Mouse (Mus musculus) myocyte (in vitro differentiated cells): ENCODE data around the gene Fkbp11. TPM values are rescaled to one million over a fixed set of nuclear protein-coding genes. Genes with fewer than 3 reads are reported as not detected.

ENCODE experiments used
- H3K27me3 ChIP-seq: one replicate; pipeline ENCODE4 v1.6.1; 2011; ENCODE audit not compliant: control insufficient read depth, insufficient read depth, insufficient read length
- H3K36me3 ChIP-seq: one replicate; pipeline ENCODE4 v1.6.1; 2011; ENCODE audit not compliant: control insufficient read depth, insufficient read depth
- H3K4me2 ChIP-seq: one replicate; pipeline ENCODE4 v1.6.1; 2011; ENCODE audit warnings: low read depth, control low read depth
- H3K4me3 ChIP-seq: one replicate; pipeline ENCODE4 v1.5.1; 2011; ENCODE audit warnings: mild to moderate bottlenecking, control low read depth, moderate library complexity
- H3K79me2 ChIP-seq: one replicate; pipeline ENCODE4 v1.6.1; 2011; ENCODE audit not compliant: control insufficient read depth, insufficient read depth
- H3ac ChIP-seq: one replicate; pipeline ENCODE4 v1.6.1; 2011; ENCODE audit not compliant: control insufficient read depth, insufficient read length
- CEBPB ChIP-seq: IDR thresholded peaks from 2 replicates; pipeline ENCODE4 v1.6.1; 2011; ENCODE audit warnings: mild to moderate bottlenecking, moderate library complexity; ENCODE audit not compliant: poor library complexity, insufficient read depth, severe bottlenecking
- E2F4 ChIP-seq: IDR thresholded peaks from one replicate; pipeline ENCODE4 v1.6.1; 2011; ENCODE audit warnings: mild to moderate bottlenecking, control low read depth, moderate library complexity; ENCODE audit not compliant: insufficient read depth
- MAX ChIP-seq: IDR thresholded peaks from one replicate; pipeline ENCODE4 v1.6.1; 2011; ENCODE audit warnings: low read depth, mild to moderate bottlenecking, control low read depth
- MYOD1 ChIP-seq, 3 experiments: IDR thresholded peaks; one replicate each; pipeline ENCODE4 v1.6.1; 2011; ENCODE audit warnings: control low read depth in 2 of 3, low read depth in 2 of 3, mild to moderate bottlenecking in 2 of 3, moderate library complexity in 1 of 3; ENCODE audit not compliant: insufficient read length in 2 of 3, control insufficient read depth in 1 of 3
- MYOG ChIP-seq, 3 experiments: IDR thresholded peaks; one replicate each; pipeline ENCODE4 v1.6.1; 2011; ENCODE audit warnings: control low read depth in 2 of 3, low read depth in 2 of 3, mild to moderate bottlenecking in 2 of 3; ENCODE audit not compliant: insufficient read length in 2 of 3, control insufficient read depth in 1 of 3, insufficient read depth in 1 of 3
- POLR2A ChIP-seq: IDR thresholded peaks from one replicate; pipeline ENCODE4 v1.6.1; 2011; ENCODE audit warnings: low read depth, mild to moderate bottlenecking, control low read depth, moderate library complexity; ENCODE audit not compliant: insufficient read length
- POLR2AphosphoS2 ChIP-seq: IDR thresholded peaks from one replicate; pipeline ENCODE4 v1.6.1; 2011; ENCODE audit warnings: low read depth, control low read depth; ENCODE audit not compliant: insufficient read length
- REST ChIP-seq: IDR thresholded peaks from one replicate; pipeline ENCODE4 v1.6.1; 2011; ENCODE audit warnings: mild to moderate bottlenecking, control low read depth, moderate library complexity; ENCODE audit not compliant: insufficient read depth, insufficient read length
- SRF ChIP-seq: IDR thresholded peaks from one replicate; pipeline ENCODE4 v1.6.1; 2011; ENCODE audit warnings: low read depth; ENCODE audit not compliant: control insufficient read depth, insufficient read length
- TCF12 ChIP-seq: IDR thresholded peaks from one replicate; pipeline ENCODE4 v1.6.1; 2011; ENCODE audit warnings: mild to moderate bottlenecking, control low read depth; ENCODE audit not compliant: poor library complexity, insufficient read depth, severe bottlenecking
- TCF3 ChIP-seq: IDR thresholded peaks from one replicate; pipeline ENCODE4 v1.6.1; 2011; ENCODE audit warnings: low read depth, control low read depth; ENCODE audit not compliant: insufficient read length
- USF1 ChIP-seq: IDR thresholded peaks from one replicate; pipeline ENCODE4 v1.6.1; 2011; ENCODE audit warnings: low read depth, mild to moderate bottlenecking, control low read depth, moderate library complexity
- polyA plus RNA-seq: library from polyadenylated mRNA; unstranded; fragments of >200 nt; fragmentation: generic; extraction: Trizol; gene quantifications from one replicate; pipeline ENCODE4 v1.2.1, GENCODE M21; 2012; ENCODE audit warnings: missing spikeins

Gene Fkbp11
- polyA plus RNA-seq, 1 experiment: 52.9 TPM

DNA sequence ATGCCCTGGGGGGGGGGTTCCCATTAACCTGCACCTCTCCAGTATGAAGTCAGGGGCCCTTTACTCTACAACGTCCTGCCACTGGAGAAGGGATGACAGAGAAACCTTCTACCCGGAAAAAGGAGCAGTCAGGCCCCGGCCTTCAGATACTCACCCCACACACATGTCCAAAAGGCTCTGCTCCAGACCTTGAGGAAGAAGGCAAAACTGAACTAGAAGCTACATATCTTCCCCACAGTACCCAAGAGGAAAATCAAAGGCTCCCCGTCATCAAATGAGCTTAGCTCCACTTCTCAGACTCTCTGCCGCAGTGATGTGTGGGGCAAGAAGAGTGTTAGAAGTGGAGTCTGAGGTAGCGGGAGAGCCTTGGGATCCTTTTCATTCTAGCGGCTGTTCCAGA lies 1.3 kb downstream of the Fkbp11 start:
- no peaks in the 10 kb centered on the region for H3K27me3 ChIP-seq
- H3K4me2 ChIP-seq: peak overlapping the region; percentile 100
- H3K79me2 ChIP-seq: no peaks in the 10 kb centered on the region
- TF ChIP-seq USF1 (no peak), E2F4 (no peak), REST (no peak), POLR2AphosphoS2 (no peak), CEBPB (no peak), SRF (no peak), POLR2A (no peak), TCF3 (no peak), MAX (no peak), MYOD1 (IDR thresholded peaks at IDR 0.05; ENCODE audit: control insufficient read depth in 1 of 3, insufficient read length in 2 of 3, low read depth in 2 of 3) (no peak), MYOG (IDR thresholded peaks at IDR 0.05; ENCODE audit: control insufficient read depth in 1 of 3, insufficient read depth in 1 of 3, insufficient read length in 2 of 3, low read depth in 2 of 3) (no peak)
- H3K4me3 ChIP-seq: peak overlapping the region; percentile 50
- no peak overlapping the region for H3ac ChIP-seq
- H3K36me3 ChIP-seq: no peaks in the 10 kb centered on the region

DNA sequence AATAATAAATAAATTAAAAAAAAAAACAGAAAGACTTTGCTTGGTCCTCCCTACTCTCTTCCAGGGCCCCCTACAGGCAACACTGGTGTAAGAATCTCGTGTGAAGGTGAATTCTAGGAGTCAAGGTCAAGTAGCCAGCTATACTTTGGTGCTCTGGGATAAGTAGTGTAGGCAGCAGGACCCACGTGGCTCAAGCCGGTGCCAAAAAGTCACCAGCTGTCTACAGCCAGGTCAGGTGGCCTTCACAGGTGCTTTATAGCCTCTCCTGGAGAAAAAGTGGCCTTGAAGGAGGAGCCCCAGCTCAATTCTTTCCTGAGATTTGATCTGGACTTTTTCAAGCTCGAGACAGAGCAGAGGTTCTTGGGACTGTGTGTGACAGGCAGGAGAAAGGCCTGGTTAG lies 1.9 kb downstream of the Fkbp11 start:
- no peaks in the 10 kb centered on the region for H3K36me3 ChIP-seq
- H3K27me3 ChIP-seq: no peaks in the 10 kb centered on the region
- H3K79me2 ChIP-seq: no peaks in the 10 kb centered on the region
- H3K4me3 ChIP-seq: no peak overlapping the region
- H3K4me2 ChIP-seq: no peak overlapping the region
- no peak overlapping the region for H3ac ChIP-seq
- TF ChIP-seq CEBPB: no peak
- no peak for TF ChIP-seq MYOG (IDR thresholded peaks at IDR 0.05; ENCODE audit: control insufficient read depth in 1 of 3, insufficient read depth in 1 of 3, insufficient read length in 2 of 3, low read depth in 2 of 3)

DNA sequence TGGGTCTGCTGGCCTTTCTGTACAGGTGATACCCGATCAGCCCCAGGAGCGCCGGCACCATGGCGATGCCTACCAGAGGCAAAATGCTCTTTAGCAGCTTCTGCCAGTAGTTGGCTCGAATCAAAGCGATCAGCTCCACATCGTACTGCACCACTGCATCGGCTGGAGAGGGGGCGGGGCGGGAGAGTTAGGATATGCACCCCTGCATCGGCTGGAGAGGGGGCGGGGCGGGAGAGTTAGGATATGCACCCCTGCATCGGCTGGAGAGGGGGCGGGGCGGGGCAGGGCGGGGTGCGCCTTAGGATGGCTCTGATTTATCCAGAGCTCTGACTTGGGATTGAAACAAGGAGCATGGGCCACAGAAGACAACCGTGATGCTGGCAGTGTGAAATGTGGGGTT lies 3.6 kb downstream of the Fkbp11 start:
- Histone ChIP-seq H3K4me2 (no peak overlapping the region), H3K36me3 (no peaks in the 10 kb centered on the region)
- no peak for TF ChIP-seq MYOD1 (IDR thresholded peaks at IDR 0.05; ENCODE audit: control insufficient read depth in 1 of 3, insufficient read length in 2 of 3, low read depth in 2 of 3)
- no peak for TF ChIP-seq TCF12
- TF ChIP-seq MAX: no peak
- no peak for TF ChIP-seq CEBPB
- no peak for TF ChIP-seq POLR2AphosphoS2
- TF ChIP-seq SRF: no peak
- no peak for TF ChIP-seq REST
- no peak for TF ChIP-seq MYOG (IDR thresholded peaks at IDR 0.05; ENCODE audit: control insufficient read depth in 1 of 3, insufficient read depth in 1 of 3, insufficient read length in 2 of 3, low read depth in 2 of 3)
- TF ChIP-seq E2F4: no peak
- no peak for TF ChIP-seq USF1
- TF ChIP-seq TCF3: no peak
- no peak for TF ChIP-seq POLR2A

DNA sequence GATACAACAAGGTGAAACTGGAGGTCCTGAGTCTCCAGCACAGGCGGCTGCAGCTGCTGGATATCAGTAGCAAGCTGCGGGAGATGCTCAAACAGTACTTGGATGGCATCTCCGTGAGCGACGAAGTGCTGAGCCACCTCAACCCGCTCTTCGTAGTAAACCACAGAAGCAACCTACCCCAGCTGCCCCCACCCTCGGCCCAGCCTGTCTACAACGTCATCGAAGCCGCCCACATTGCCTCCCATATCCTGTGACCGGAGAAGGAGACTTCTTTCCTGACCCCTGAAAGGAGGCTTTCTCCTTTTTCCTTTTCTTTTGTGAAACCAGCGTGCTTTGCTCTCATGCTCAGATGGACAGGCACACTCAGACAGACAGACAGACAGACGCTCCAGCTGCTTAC lies 5.1 kb downstream of the Fkbp11 start:
- H3K27me3 ChIP-seq: no peaks in the 10 kb centered on the region
- no peak overlapping the region for H3ac ChIP-seq
- no peaks in the 10 kb centered on the region for H3K36me3 ChIP-seq
- no peaks in the 10 kb centered on the region for H3K79me2 ChIP-seq
- TF ChIP-seq CEBPB (no peak), POLR2AphosphoS2 (no peak), POLR2A (no peak), MYOD1 (IDR thresholded peaks at IDR 0.05; ENCODE audit: control insufficient read depth in 1 of 3, insufficient read length in 2 of 3, low read depth in 2 of 3) (no peak), TCF3 (no peak), REST (no peak), E2F4 (no peak), MAX (no peak), MYOG (IDR thresholded peaks at IDR 0.05; ENCODE audit: control insufficient read depth in 1 of 3, insufficient read depth in 1 of 3, insufficient read length in 2 of 3, low read depth in 2 of 3) (no peak), USF1 (no peak)
- H3K4me2 ChIP-seq: no peak overlapping the region
- H3K4me3 ChIP-seq: no peak overlapping the region

More for the DNA sequence above, 3.6 kb downstream of the Fkbp11 start:
- H3ac ChIP-seq: no peak overlapping the region
- H3K27me3 ChIP-seq: no peaks in the 10 kb centered on the region
- H3K4me3 ChIP-seq: no peak overlapping the region
- no peaks in the 10 kb centered on the region for H3K79me2 ChIP-seq

DNA sequence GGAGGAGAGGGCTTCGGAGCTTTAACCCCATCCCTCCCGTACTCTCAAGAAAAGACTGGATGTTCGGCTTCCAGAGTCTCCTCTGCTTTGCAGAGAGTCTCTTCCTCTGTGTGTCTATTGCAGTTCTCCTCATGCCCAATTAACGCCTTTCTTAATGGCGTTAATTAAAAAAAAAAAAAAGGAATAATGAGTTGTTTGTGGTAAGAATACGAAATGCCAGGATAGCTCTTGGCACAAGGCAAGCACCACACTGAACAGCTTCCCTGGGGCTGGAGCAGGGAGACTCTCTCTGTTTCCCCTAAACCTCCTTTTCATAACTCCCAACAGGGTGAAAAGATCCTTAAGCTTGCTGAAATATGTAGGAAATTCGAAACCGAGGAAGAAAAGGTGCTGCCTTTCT lies 5.8 kb downstream of the Fkbp11 start:
- Histone ChIP-seq H3K27me3 (no peaks in the 10 kb centered on the region), H3K36me3 (no peaks in the 10 kb centered on the region), H3K4me3 (no peak overlapping the region), H3K79me2 (no peaks in the 10 kb centered on the region), H3ac (no peak overlapping the region), H3K4me2 (no peak overlapping the region)
- no peak for TF ChIP-seq REST
- no peak for TF ChIP-seq POLR2A
- no peak for TF ChIP-seq MYOG (IDR thresholded peaks at IDR 0.05; ENCODE audit: control insufficient read depth in 1 of 3, insufficient read depth in 1 of 3, insufficient read length in 2 of 3, low read depth in 2 of 3)
- no peak for TF ChIP-seq TCF3
- no peak for TF ChIP-seq MAX
- TF ChIP-seq POLR2AphosphoS2: no peak
- no peak for TF ChIP-seq MYOD1 (IDR thresholded peaks at IDR 0.05; ENCODE audit: control insufficient read depth in 1 of 3, insufficient read length in 2 of 3, low read depth in 2 of 3)
- no peak for TF ChIP-seq E2F4
- TF ChIP-seq SRF: no peak
- TF ChIP-seq USF1: no peak
- TF ChIP-seq CEBPB: no peak
- no peak for TF ChIP-seq TCF12
